Mouse (Mus musculus): ENCODE results near the gene Pgam2.
A peak's percentile ranks its signal among the peaks of the same experiment; 100 is the strongest.

Pgam2 gene

GRCm38 (mm10) chr11:5778481-5778880 lies 25.1 kb downstream of the Pgam2 start:
- DNase-seq (ENCODE audit: extremely low spot score, low read depth, low spot score) = no peak

- DNase-seq (ENCODE audit: extremely low spot score, low read depth, low spot score) = no peak
Observed at GRCm38 (mm10) chr11:5766019-5766418, 37.5 kb downstream of the Pgam2 start.

- no peak for DNase-seq (ENCODE audit: extremely low spot score, low read depth, low spot score)
Observed at GRCm38 (mm10) chr11:5762633-5762982, 40.9 kb downstream of the Pgam2 start.

GRCm38 (mm10) chr11:5761820-5762632 lies 41.5 kb downstream of the Pgam2 start, which contains the start of gene Urgcp:
Gene Urgcp (minus strand): TSS chr11:5762376.
- peak; percentile 58 for DNase-seq (ENCODE audit: extremely low spot score, low read depth, low spot score)

GRCm38 (mm10) chr11:5753755-5754154 lies 49.8 kb downstream of the Pgam2 start:
- no peak for DNase-seq (ENCODE audit: extremely low spot score, low read depth, low spot score)
